ENCODE assay signal across 21 mouse cellular contexts in genomic region chr3:123152911-123153310, GRCm38 (mm10).
DNase-seq lines count a peak whose midpoint lies in the region; TF ChIP-seq lines count a peak whose summit lies in the region.
"Had no signal": no experiment of that assay in that cellular context is flagged by ENCODE, and none has a peak within 500 bp of the region (broad histone marks: within the 10 kb centered on the region; RNA-seq: fewer than 3 reads in every experiment).

No protein-coding gene starts in this region.

- TF ChIP-seq POLR2A in heart, adult 2 months (IDR thresholded peaks at IDR 0.05; ENCODE audit: insufficient read depth, low read depth, low read length): no peak

- H3K79me2 ChIP-seq in heart, adult 2 months (replicated peaks; ENCODE audit: control insufficient read depth, insufficient read depth, low read length): no peaks in the 10 kb centered on the region

- H3K9ac ChIP-seq in heart, adult 2 months (ENCODE audit: low read depth, low read length): no peak overlapping the region
- H3K9ac ChIP-seq: embryonic facial prominence, embryonic 12.5 days; forebrain, embryonic 13.5 days had no signal

- H3K4me3 ChIP-seq in heart, adult 2 months: no peak overlapping the region
- H3K4me3 ChIP-seq: embryonic facial prominence, embryonic 10.5 days; embryonic facial prominence, embryonic 12.5 days; forebrain, embryonic 13.5 days had no signal

- no peak for TF ChIP-seq CTCF in heart, adult 2 months (IDR thresholded peaks at IDR 0.05)

- intact Hi-C loops in gastrocnemius, postnatal 14 days (cut with DNase I; ENCODE audit: low total_unique reads): loop anchor here (5.0 to 10.0 kb wide), 2 partner anchors 36 to 218 kb away; no protein-coding TSS in a partner anchor
- intact Hi-C loops in heart, adult 2 months (cut with DNase I): no loop called here
- intact Hi-C loops in heart, postnatal 10 days (cut with DNase I): no loop called here

- no peaks in the 10 kb centered on the region for H3K27me3 ChIP-seq in heart, adult 2 months (ENCODE audit: control insufficient read depth, insufficient read depth, low read length)
- H3K27me3 ChIP-seq: CH12.LX; embryonic facial prominence, embryonic 12.5 days; forebrain, embryonic 13.5 days; Patski had no signal

- no peak for TF ChIP-seq EP300 in heart, adult 2 months (IDR thresholded peaks at IDR 0.05; ENCODE audit: insufficient read depth, low read depth, low read length)

- WGBS in heart, adult 2 months: 66% methylated on average over 5 of the region's 5 CpGs

- peak overlapping the region; percentile 73 for H3K27ac ChIP-seq in heart, adult 2 months
- H3K27ac ChIP-seq: embryonic facial prominence, embryonic 10.5 days; embryonic facial prominence, embryonic 12.5 days; forebrain, embryonic 13.5 days had no signal

- H3K4me1 ChIP-seq in heart, adult 2 months (ENCODE audit: control insufficient read depth, insufficient read depth, low read length): peaks cover 7% of the 10 kb centered on the region
- H3K4me1 ChIP-seq: embryonic facial prominence, embryonic 10.5 days; embryonic facial prominence, embryonic 12.5 days; forebrain, embryonic 13.5 days had no signal

- H3K36me3 ChIP-seq in heart, adult 2 months (ENCODE audit: control insufficient read depth, insufficient read depth, low read length): peaks cover 5% of the 10 kb centered on the region; the same call in 1 of the 2 replicates
- H3K36me3 ChIP-seq: embryonic facial prominence, embryonic 10.5 days; embryonic facial prominence, embryonic 12.5 days; G1E had no signal

- DNase-seq in gastrocnemius, adult 18-20 months (ENCODE audit: low spot score): peak; percentile 40
- DNase-seq in gastrocnemius, postnatal 14 days: no peak
- DNase-seq in gastrocnemius, postnatal 25 days: peak; percentile 47
- DNase-seq in gastrocnemius, postnatal 10 days: no peak
- DNase-seq in heart, adult 2 months: no peak
- no peak for DNase-seq in heart, postnatal 10 days
- DNase-seq in layer of hippocampus, adult 9-10 months (ENCODE audit: low spot score): no peak
- DNase-seq: adrenal gland, adult 8-10 months; adrenal gland, postnatal 14 days; adrenal gland, postnatal 36 days; B cell, adult 2 months; cerebellum, adult 11-12 months; cerebellum, adult 2 months; cerebellum, adult 9-10 months; cerebellum, postnatal 25 days had no signal

Comparison
In these comparisons a context has a peak if more than half of its experiments do, and no peak if none do; other contexts are left out.
1. DNase-seq: peak in gastrocnemius, adult 18-20 months (single experiment) and gastrocnemius, postnatal 25 days (single experiment); none in gastrocnemius, postnatal 14 days (single experiment), gastrocnemius, postnatal 10 days (single experiment), heart, adult 2 months (0 of 2), heart, postnatal 10 days (0 of 2) and layer of hippocampus, adult 9-10 months (single experiment).